Mouse (Mus musculus): ENCODE data around the gene Tsr3. TPM values are rescaled to one million over a fixed set of nuclear protein-coding genes. Genes with fewer than 3 reads are reported as not detected.
"Not testable (repeated sequence)": the region's sequence is repeated elsewhere in the genome, so short reads cannot be mapped to it uniquely, and the experiment has no call there.

Tsr3 gene
- 10 to 100 TPM; 23.1 to 29.0 TPM for total RNA-seq (2021)
- long read RNA-seq, experiment 1, transcript Tsr3-201 (6 exons, 1,192 nt) = major isoform, 54 of 81 reads
- long read RNA-seq, experiment 1, partial matches to known transcripts = 1 of 81 reads
- long read RNA-seq, experiment 1, other reads (novel, unspliced or antisense) = 26 of 81 reads
- long read RNA-seq, experiment 2, transcript Tsr3-201 (6 exons, 1,192 nt) = major isoform, 15 of 20 reads
- long read RNA-seq, experiment 2, partial matches to known transcripts = 1 of 20 reads
- long read RNA-seq, experiment 2, other reads (novel, unspliced or antisense) = 4 of 20 reads

DNA sequence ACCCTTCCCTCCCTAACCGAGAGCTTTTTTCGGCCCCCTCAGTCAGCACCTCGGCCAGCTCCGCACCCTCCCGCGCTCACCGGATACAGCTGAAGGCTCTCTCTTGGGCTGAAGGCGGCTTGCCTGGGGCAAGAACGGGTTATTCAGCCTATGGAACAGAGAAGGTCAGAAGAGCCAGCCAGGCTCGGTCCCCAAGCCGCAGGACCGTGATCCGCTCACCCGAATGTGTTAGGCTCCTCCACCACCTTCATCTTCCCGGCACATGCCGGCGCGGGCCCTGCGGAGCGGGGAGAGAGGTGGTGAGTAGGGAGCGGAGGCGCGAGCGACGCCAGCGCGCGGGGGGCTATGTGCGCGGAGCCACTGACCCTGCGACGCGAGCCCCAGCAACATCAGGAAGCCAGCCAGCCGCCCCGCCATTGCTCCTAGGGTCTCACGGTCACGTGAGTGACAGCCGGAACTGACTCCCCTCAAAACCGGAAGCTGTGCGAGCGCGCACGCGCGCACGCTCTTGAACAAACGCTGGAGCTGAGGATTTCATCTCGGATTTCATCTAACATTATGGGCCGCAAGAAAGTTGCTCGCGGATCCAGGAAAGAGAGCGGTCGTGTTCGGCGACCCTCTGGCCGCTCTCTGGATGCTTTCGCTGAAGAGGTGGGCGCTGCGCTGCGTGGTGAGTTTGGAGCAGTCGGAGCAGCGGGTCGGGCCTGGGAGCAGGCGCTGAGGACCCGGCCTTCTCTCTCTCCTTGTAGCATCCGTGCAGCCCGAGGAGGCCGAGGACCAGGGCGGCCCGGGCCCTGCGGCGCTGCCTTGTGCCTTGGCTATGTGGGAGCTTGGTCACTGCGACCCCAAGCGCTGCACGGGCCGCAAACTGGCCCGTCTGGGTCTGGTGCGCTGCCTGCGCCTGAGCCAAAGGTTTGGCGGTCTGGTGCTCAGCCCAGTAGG, at the start of gene Tsr3, which contains the start of gene Gnptg:
Gene Tsr3, plus strand, starts transcription at position 476 of the 942 bp plus-strand sequence.
Gene Gnptg, minus strand, starts transcription at position 430 of the 942 bp plus-strand sequence.
- peak; percentile 91 to 92 for DNase-seq

DNA sequence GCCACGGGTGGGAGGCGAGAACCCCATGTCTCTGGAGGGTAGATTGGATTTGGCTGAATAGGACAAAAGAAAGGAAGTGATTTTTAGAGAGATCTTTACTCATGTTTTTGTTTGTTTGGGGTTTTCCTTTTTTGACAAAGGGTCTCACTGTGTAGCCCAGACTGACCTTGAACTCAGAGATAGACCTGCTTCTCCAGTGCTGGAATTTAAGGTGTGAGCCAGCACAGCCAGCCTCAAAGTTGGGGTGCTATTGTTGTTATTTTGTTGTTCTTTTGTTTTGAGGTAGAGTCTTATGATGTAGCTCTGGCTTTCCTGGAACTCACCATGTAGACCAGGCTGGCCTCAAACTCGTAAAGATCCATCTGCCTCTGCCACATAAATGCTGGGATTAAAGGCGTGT, 37.6 kb upstream of the Tsr3 start:
- DNase-seq = no peak

- no peak for DNase-seq
Measured at GRCm38 (mm10) chr17:25210006-25210405, 30.0 kb upstream of the Tsr3 start.

- DNase-seq = peak in 1 of 2 experiments; percentile 40
Measured at GRCm38 (mm10) chr17:25210680-25211466, 29.1 kb upstream of the Tsr3 start.

GRCm38 (mm10) chr17:25211705-25212104, 28.3 kb upstream of the Tsr3 start:
- DNase-seq = peak in 1 of 2 experiments; percentile 18

DNA sequence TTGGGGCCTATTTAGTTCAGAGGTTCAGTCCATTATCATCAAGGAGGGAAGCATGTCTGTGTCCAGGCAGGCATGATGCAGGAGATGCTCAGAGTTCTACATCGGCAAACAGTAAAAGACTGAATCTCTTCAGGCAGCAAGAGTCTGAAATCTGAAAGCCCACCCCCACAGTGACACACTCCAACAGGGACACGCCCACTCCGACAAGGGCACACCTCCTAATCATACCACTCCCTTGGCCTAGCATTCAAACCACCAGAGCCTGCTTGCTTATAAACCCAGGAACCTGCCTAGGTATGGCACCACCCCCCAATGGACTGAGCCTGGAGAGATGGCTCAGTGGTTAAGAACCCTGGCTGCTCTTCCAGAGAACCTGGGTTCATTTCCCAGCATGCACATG, 24.5 kb upstream of the Tsr3 start:
- no peak for DNase-seq

- peak in 1 of 2 experiments; percentile 31 for DNase-seq
Measured at GRCm38 (mm10) chr17:25218967-25219366, 21.0 kb upstream of the Tsr3 start.

DNA sequence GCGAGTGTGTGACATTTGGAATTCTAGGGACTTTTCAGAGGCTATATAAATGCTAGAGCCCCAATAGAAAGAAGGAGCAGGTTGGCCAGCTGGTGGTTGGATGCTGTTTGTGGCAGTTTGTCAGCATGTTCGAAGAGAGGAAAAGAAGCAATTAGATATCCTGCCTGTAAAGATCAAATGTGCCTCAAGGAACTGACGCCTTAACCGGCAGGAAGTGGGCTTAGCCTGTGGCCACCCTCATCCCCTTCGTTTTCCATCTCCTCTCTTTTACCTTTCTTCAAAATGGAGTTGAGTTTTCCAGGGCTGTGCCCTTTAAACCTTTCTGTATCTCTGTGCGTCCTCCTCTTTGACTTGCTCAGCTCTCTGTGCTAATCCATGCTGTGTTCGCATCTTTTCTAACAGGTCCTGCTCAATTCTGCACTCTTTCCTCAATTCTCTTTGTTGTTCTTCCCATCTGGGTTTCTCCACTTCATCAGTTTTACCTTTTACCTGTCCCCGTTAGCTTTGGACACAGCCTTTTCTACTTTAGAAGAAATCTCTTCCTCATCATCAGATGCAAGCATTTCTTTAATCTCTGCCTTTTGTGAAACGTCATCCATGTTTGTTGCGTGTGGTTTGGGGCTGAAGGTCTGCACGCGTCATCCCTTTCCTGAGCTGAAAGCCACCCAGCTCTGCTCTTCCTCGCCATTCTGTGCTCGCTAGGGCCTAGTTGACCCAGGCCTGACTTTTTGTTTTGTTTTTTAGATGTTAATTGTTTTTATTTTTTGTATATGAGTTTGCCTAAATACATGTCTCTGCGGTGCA, 20.3 kb upstream of the Tsr3 start:
- no peak for DNase-seq

DNA sequence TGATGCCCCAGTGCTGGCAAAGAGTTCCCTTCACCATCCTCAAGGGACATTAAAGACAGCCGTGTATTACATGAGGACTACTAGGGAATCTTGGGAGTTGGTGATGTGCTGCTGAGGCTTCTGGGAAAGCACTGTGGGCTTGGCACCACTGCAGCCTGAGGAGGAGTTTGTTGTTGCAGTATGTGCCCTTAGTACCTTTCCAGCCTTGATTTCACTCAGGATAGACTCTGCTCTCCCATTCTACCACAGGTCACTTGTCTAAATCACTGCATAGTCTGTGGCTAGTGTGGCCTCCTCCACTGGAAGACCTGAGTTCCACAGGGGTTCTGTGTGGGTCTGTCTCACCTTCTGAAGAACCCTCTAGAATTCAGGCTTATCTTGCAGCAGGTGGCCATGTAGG, 19.2 kb upstream of the Tsr3 start:
- DNase-seq = no peak

GRCm38 (mm10) chr17:25221821-25222503, 18.0 kb upstream of the Tsr3 start:
- peak; percentile 76 to 85 for DNase-seq

DNA sequence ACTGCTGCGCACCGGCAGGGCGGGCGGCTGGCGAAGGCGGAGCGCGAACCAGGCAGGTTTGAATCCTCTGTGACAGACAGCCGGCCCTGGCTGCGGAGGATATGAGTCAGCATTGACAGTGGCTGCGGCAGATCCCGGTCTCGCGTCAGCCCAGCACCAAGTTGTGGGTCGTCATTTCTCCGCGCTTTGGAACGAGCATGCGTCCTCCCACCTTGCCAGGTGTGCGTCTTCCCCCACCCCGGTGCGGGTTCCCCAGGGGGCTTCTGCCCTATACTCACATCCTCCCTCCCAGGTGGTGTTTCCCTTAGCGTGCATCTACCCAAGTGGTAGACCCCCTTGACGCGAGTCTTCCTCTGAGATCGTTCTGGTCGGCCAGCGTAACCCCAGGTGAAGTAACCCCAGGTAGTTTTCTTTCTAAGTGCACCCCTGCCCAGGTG, 17.4 kb upstream of the Tsr3 start:
- not testable (repeated sequence) for DNase-seq

GRCm38 (mm10) chr17:25222951-25223601, 16.9 kb upstream of the Tsr3 start:
- no peak for DNase-seq

DNA sequence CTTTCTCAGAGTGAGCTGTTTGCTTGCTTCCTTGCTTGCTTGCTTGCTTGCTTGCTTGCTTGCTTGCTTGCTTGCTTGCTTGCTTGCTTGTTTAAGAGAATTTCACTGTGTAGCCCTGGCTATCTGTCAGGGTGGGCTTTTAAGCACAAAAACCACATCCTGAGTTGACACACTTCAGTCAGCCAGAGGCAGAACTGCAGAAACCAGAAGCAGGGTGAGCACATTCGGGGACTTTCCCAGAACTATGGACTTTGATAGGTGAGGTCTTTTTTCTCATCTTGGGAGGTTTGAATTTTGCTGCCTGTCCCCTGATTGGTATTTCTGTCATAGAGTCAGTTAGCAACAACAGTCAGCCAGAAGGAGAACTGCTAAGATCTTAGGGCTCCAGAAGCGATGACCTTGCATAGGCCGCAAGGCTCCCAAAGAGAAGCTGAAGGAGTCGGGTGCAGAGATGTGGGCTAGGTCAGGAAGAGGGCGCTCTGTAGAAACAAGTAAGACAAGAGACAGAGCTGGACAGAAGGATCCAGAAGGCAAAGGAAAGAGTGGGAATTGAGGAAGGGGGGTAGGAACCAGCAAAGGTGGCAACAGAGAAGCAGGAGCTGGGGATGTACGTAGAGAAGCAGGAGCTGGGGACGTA, 15.3 kb upstream of the Tsr3 start:
- DNase-seq = no peak

GRCm38 (mm10) chr17:25225659-25226058, 14.3 kb upstream of the Tsr3 start:
- DNase-seq = no peak

DNA sequence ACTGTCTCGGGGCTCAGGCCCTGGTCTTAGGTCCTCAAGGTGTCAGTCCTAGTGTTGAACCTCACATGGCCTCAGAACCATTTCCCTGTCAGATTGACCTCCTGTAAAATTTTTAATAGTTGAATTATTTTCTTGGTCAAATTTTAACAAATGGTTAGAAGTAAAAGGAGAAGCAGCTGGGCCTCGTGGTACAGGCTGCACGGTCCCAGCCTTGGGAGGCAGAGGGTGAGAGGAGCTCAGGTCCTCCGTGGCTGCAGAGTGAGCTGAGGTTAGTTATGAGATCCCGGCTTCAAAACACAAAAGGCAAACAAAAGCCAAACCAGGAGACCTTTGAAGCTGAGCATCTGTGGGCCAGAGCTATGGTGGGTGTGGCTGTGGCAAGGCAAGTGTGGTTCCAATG, 12.0 kb upstream of the Tsr3 start:
- DNase-seq = no peak

DNA sequence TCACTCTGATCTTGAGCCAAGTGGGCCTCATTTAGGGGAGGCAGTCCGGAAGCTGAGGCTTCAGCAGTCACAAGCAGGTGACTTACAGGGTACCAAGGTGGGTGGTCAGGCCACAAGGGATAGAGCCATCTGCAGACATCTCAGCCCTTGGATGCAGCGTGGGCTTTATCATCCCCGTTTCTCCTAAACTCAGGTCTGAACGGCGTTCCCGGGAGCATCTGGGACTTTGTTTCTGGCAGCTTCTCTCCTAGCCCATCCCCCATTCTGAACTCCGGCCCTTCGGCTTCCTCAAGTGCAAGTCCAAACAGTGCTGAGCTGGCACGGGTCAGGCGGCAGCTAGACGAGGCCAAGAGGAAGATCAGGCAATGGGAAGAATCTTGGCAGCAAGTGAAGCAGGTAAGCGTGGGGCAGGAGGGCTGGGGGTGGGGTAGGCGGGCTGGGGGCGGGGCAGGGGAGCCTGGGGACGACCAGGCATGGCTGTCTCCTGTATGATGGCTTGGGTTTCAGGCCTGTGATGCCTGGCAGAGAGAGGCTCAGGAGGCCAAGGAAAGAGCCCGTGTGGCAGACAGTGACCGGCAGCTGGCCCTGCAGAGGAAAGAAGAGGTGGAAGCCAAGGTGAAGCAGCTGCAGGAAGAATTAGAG, 9.8 kb upstream of the Tsr3 start:
- not testable (repeated sequence) for DNase-seq

DNA sequence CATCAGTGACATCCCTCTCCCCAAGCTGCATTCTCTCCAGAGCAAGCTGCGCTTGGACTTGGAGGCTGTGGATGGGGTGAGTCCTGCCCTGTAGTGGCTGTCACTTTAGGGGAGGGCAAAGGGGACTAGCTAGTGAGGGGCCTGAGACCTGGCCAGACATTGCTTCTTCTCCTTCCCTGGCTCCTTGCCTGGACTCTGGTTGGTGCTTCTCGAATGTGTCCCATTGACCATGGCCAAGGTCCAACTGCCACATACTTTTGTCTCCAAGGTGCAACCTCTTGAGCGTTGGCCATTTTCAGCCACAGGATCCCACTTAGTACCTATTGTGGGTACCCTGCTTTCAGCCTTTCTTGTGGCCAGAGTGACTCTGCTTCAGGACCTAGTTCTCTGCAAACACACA, 9.3 kb upstream of the Tsr3 start:
- no peak for DNase-seq

GRCm38 (mm10) chr17:25231621-25232020, 8.3 kb upstream of the Tsr3 start:
- not testable (repeated sequence) for DNase-seq

DNA sequence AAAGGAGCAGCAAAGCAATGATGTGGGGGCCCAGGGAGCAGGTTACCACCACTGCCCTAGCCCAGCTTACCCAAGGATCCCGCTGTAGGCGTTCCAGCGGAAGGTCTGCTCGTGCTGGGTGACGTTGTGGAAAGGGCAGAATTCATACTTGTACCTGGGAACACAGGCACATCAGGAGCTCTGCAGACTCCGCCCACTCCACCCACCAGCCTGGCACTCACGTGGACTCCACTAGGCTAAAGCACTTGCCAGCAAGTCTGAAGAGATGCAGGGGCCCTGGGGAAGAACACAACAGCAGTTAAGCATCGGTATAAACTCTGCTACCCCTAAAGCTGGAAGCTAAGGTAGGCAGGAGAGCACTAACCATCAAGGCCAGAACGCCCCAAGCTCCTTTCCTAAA, 4.3 kb upstream of the Tsr3 start:
- DNase-seq = no peak
